Comparison of ENCODE assay signal across 8 mouse cellular contexts in the genomic region with DNA sequence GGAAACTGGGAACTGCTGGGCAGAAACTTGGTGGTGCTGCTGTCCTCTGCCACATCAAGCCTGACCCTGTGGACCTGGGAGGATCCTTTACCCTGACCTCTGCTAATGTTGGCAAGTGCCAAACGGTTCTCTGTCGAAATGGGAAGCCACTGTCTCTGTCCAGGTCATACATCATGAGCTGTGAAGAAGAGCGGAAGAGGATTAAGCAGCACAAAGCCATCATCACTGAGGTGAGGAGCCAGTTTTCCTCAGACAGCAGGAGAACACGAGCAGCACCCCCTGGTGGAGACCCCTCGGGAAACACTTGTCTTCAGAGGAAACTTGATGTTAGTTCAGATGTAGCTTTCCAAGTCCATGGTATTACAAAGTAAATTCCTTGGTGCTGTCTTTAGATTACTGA.
DNase-seq lines count a peak whose midpoint lies in the region; ATAC-seq and TF ChIP-seq lines count a peak whose summit lies in the region.

No protein-coding gene starts in this region.

- no peak overlapping the region for H3K27ac ChIP-seq in testis, adult 2 months (ENCODE audit: control insufficient read depth, insufficient read depth, low read depth, low read length)
- no peak overlapping the region for H3K27ac ChIP-seq in embryonic fibroblast, embryonic 13.5 days (ENCODE audit: insufficient read depth, low read length)
- no peak overlapping the region for H3K27ac ChIP-seq in hindbrain, embryonic 10.5 days
- no peak overlapping the region for H3K27ac ChIP-seq in liver, embryonic 11.5 days (ENCODE audit: low read depth, low read length)
- no peak overlapping the region for H3K27ac ChIP-seq in neural tube, embryonic 12.5 days

- no peak for TF ChIP-seq POLR2A in testis, adult 2 months (IDR thresholded peaks at IDR 0.05; ENCODE audit: control insufficient read depth, low read depth, low read length)
- TF ChIP-seq POLR2A in embryonic fibroblast, embryonic 13.5 days (IDR thresholded peaks at IDR 0.05; ENCODE audit: low read depth, low read length): no peak

- no peak for DNase-seq in testis, postnatal 14 days (ENCODE audit: low spot score)
- peak; percentile 66 to 79 for DNase-seq in adrenal gland, postnatal 36 days
- peak; percentile 68 for DNase-seq in hindbrain, embryonic 10.5 days (ENCODE audit: low spot score)
- DNase-seq in liver, embryonic 11.5 days (ENCODE audit: low spot score): peak; percentile 57
- DNase-seq in yolk sac, embryonic 10.5 days (ENCODE audit: low spot score): peak; percentile 45

- no peak overlapping the region for H3K4me2 ChIP-seq in liver, embryonic 11.5 days
- H3K4me2 ChIP-seq in neural tube, embryonic 12.5 days (replicated peaks): no peak overlapping the region

- no peaks in the 10 kb centered on the region for H3K9me3 ChIP-seq in hindbrain, embryonic 10.5 days
- no peaks in the 10 kb centered on the region for H3K9me3 ChIP-seq in liver, embryonic 11.5 days (ENCODE audit: control insufficient read depth, low read length)
- H3K9me3 ChIP-seq in neural tube, embryonic 12.5 days: no peaks in the 10 kb centered on the region

- H3K4me3 ChIP-seq in testis, adult 2 months (ENCODE audit: control insufficient read depth, low read depth, low read length): no peak overlapping the region
- no peak overlapping the region for H3K4me3 ChIP-seq in embryonic fibroblast, embryonic 13.5 days (ENCODE audit: insufficient read depth, low read length)
- no peak overlapping the region for H3K4me3 ChIP-seq in hindbrain, embryonic 10.5 days
- H3K4me3 ChIP-seq in liver, embryonic 11.5 days (ENCODE audit: low read depth, low read length): no peak overlapping the region
- no peak overlapping the region for H3K4me3 ChIP-seq in neural tube, embryonic 12.5 days

- 28% methylated on average over 5 of the region's 5 CpGs for WGBS in hindbrain, embryonic 10.5 days
- 16% methylated on average over 5 of the region's 5 CpGs for WGBS in liver, embryonic 11.5 days
- 16% methylated on average over 5 of the region's 5 CpGs for WGBS in neural tube, embryonic 12.5 days

- H3K36me3 ChIP-seq in testis, adult 2 months (ENCODE audit: control insufficient read depth, insufficient read depth, low read length): no peaks in the 10 kb centered on the region
- peaks cover 55% of the 10 kb centered on the region for H3K36me3 ChIP-seq in hindbrain, embryonic 10.5 days
- peaks cover 3% of the 10 kb centered on the region; the same call in 1 of the 2 replicates for H3K36me3 ChIP-seq in liver, embryonic 11.5 days (ENCODE audit: control insufficient read depth, insufficient read depth, low read length)
- peaks cover 13% of the 10 kb centered on the region for H3K36me3 ChIP-seq in neural tube, embryonic 12.5 days

- no peak overlapping the region for H3K9ac ChIP-seq in liver, embryonic 11.5 days (ENCODE audit: low read depth, low read length)
- no peak overlapping the region for H3K9ac ChIP-seq in neural tube, embryonic 12.5 days

- peak; percentile 39; the same call in 1 of the 2 replicates for TF ChIP-seq CTCF in testis, adult 2 months (IDR thresholded peaks at IDR 0.05; ENCODE audit: control insufficient read depth, insufficient read depth, insufficient replicate concordance, low read depth, low read length)
- TF ChIP-seq CTCF in embryonic fibroblast, embryonic 13.5 days (IDR thresholded peaks at IDR 0.05; ENCODE audit: borderline replicate concordance, insufficient read depth, low read length): peak; percentile 67

- H3K27me3 ChIP-seq in testis, adult 2 months (ENCODE audit: control insufficient read depth, insufficient read depth, low read length): no peaks in the 10 kb centered on the region
- no peaks in the 10 kb centered on the region for H3K27me3 ChIP-seq in hindbrain, embryonic 10.5 days (ENCODE audit: insufficient read depth, poor library complexity, severe bottlenecking)
- H3K27me3 ChIP-seq in liver, embryonic 11.5 days (replicated peaks; ENCODE audit: control insufficient read depth, insufficient read depth, low read length): no peaks in the 10 kb centered on the region
- no peaks in the 10 kb centered on the region for H3K27me3 ChIP-seq in neural tube, embryonic 12.5 days (replicated peaks)

- H3K4me1 ChIP-seq in testis, adult 2 months (ENCODE audit: control insufficient read depth, insufficient read depth, low read length): no peaks in the 10 kb centered on the region
- no peaks in the 10 kb centered on the region; the same call in 1 of the 2 replicates for H3K4me1 ChIP-seq in embryonic fibroblast, embryonic 13.5 days (ENCODE audit: control insufficient read depth, insufficient read depth, low read length)
- no peaks in the 10 kb centered on the region for H3K4me1 ChIP-seq in hindbrain, embryonic 10.5 days (replicated peaks)
- H3K4me1 ChIP-seq in liver, embryonic 11.5 days (replicated peaks; ENCODE audit: control insufficient read depth, insufficient read depth, low read length): no peaks in the 10 kb centered on the region
- no peaks in the 10 kb centered on the region for H3K4me1 ChIP-seq in neural tube, embryonic 12.5 days

- no peak; the same call in 1 of the 2 replicates for ATAC-seq in liver, embryonic 11.5 days (replicated peaks; ENCODE audit: low FRiP score)
- peak; percentile 56; the same call in 1 of the 2 replicates for ATAC-seq in neural tube, embryonic 12.5 days (ENCODE audit: low FRiP score, low read depth)
